Mouse (Mus musculus): Measurements from ENCODE around the gene Aldh16a1.

GRCm38 (mm10) chr7:45107052-45107645, 47.2 kb downstream of the Aldh16a1 start:
- TF ChIP-seq CTCF (IDR thresholded peaks at IDR 0.05; ENCODE audit: low read depth, low read length) (no peak), GATA1 (IDR thresholded peaks at IDR 0.05; ENCODE audit: borderline replicate concordance, low read length) (no peak), TAL1 (conservative IDR thresholded peaks at IDR 0.05; ENCODE audit: low read depth, low read length) (no peak)
